Mouse (Mus musculus) heart, embryonic 12.5 days (tissue): ENCODE measurements at regions not wholly inside any gene's neighbourhood (a gene's known extent, or its start where the extent isn't known, plus 50 kb on each side); places are given as distances from the start of the nearest gene placed in this dataset.

Source experiments
- ATAC-seq: fragments of 200-750 bp; cut with Nextera tagmentation; 2 replicates; pipeline ENCODE4 v1.8.0; 2017; ENCODE audit warnings: moderate TSS enrichment, moderate library complexity; ENCODE audit not compliant: insufficient number of reproducible peaks, low FRiP score
- H3K27ac ChIP-seq: fragments of 300-500 bp; sonication (generic); 2 replicates; pipeline ENCODE4 v1.5.1; 2016; ENCODE audit warnings: mild to moderate bottlenecking, moderate library complexity; ENCODE audit not compliant: poor library complexity, severe bottlenecking
- H3K27me3 ChIP-seq: fragments of 300-500 bp; sonication (generic); replicated peaks from 2 replicates; pipeline ENCODE4 v1.6.1; 2016; ENCODE audit warnings: mild to moderate bottlenecking, moderate library complexity
- H3K36me3 ChIP-seq: fragments of 300-500 bp; sonication (generic); 2 replicates; pipeline ENCODE4 v1.6.1; 2016; ENCODE audit warnings: mild to moderate bottlenecking, moderate library complexity
- H3K4me1 ChIP-seq: fragments of 300-500 bp; sonication (generic); replicated peaks from 2 replicates; pipeline ENCODE4 v1.6.1; 2016; ENCODE audit warnings: mild to moderate bottlenecking
- H3K4me2 ChIP-seq: fragments of 300-500 bp; sonication (generic); 2 replicates; pipeline ENCODE4 v1.6.1; 2016; ENCODE audit warnings: mild to moderate bottlenecking, moderate library complexity
- H3K4me3 ChIP-seq: fragments of 300-500 bp; sonication (generic); 2 replicates; pipeline ENCODE4 v1.5.1; 2016; ENCODE audit warnings: mild to moderate bottlenecking
- H3K9ac ChIP-seq: fragments of 300-500 bp; sonication (generic); 2 replicates; pipeline ENCODE4 v1.6.1; 2016; ENCODE audit warnings: mild to moderate bottlenecking, moderate library complexity
- H3K9me3 ChIP-seq: fragments of 300-500 bp; sonication (generic); replicated peaks from 2 replicates; pipeline ENCODE4 v1.6.1; 2016; ENCODE audit warnings: mild to moderate bottlenecking, moderate library complexity
- WGBS: fragments of 180-500 bp; shearing (Covaris S2); methylation state at CpG from one replicate; pipeline ENCODE4 v1.1.7; 2016; 5-methylcytosine and 5-hydroxymethylcytosine counted together

GRCm38 (mm10) chr13:52452291-52452690 is 78.8 kb downstream of the Diras2 start:
- Histone ChIP-seq H3K9ac (no peak overlapping the region), H3K36me3 (no peaks in the 10 kb centered on the region), H3K4me2 (no peak overlapping the region), H3K27ac (no peak overlapping the region), H3K9me3 (no peaks in the 10 kb centered on the region), H3K4me3 (no peak overlapping the region), H3K27me3 (no peaks in the 10 kb centered on the region), H3K4me1 (peaks cover 21% of the 10 kb centered on the region)
- ATAC-seq: no peak
- 64% methylated on average over 4 of the region's 4 CpGs for WGBS
